Mouse (Mus musculus): ENCODE results near the gene Gbe1.
A peak's percentile ranks its signal among the peaks of the same experiment; 100 is the strongest.

GRCm38 (mm10) chr16:70344496-70344895 is 30.7 kb downstream of the Gbe1 start:
- no peak for TF ChIP-seq CTCF (IDR thresholded peaks at IDR 0.05)
- peak; percentile 21 for TF ChIP-seq EP300 (IDR thresholded peaks at IDR 0.05)
